Mouse (Mus musculus): Measurements from ENCODE around the gene Bap1. TPM values are rescaled to one million over a fixed set of nuclear protein-coding genes. Genes with fewer than 3 reads are reported as not detected.
A peak's percentile ranks its signal among the peaks of the same experiment; 100 is the strongest.

The Bap1 gene
- polyA plus RNA-seq, 1 experiment from 2014 or later = 93.9 TPM

GRCm38 (mm10) chr14:31230442-31230841 is 20.8 kb upstream of the Bap1 start:
- H3K4me1 ChIP-seq (ENCODE audit: control insufficient read depth, insufficient read depth, low read length) = no peaks in the 10 kb centered on the region
- H3K36me3 ChIP-seq (ENCODE audit: control insufficient read depth, insufficient read depth, low read length) = no peaks in the 10 kb centered on the region
- no peaks in the 10 kb centered on the region for H3K9me3 ChIP-seq (replicated peaks; ENCODE audit: control insufficient read depth, low read length)
- 73% methylated on average over 8 of the region's 8 CpGs for WGBS
- ATAC-seq = no peak
- no peak overlapping the region for H3K27ac ChIP-seq (ENCODE audit: low read depth, low read length)
- H3K4me3 ChIP-seq (ENCODE audit: low read depth, low read length) = no peak overlapping the region
- no peaks in the 10 kb centered on the region for H3K27me3 ChIP-seq (replicated peaks; ENCODE audit: control insufficient read depth, insufficient read depth, low read length)
- no peak overlapping the region for H3K9ac ChIP-seq (ENCODE audit: low read length)
- no peak for DNase-seq (ENCODE audit: low spot score)
- no peak overlapping the region for H3K4me2 ChIP-seq (ENCODE audit: low read length)

- Histone ChIP-seq H3K27me3 (replicated peaks; ENCODE audit: control insufficient read depth, insufficient read depth, low read length) (no peaks in the 10 kb centered on the region), H3K4me1 (ENCODE audit: control insufficient read depth, insufficient read depth, low read length) (no peaks in the 10 kb centered on the region), H3K36me3 (ENCODE audit: control insufficient read depth, insufficient read depth, low read length) (no peaks in the 10 kb centered on the region), H3K9ac (ENCODE audit: low read length) (no peak overlapping the region), H3K4me3 (ENCODE audit: low read depth, low read length) (no peak overlapping the region), H3K4me2 (ENCODE audit: low read length) (no peak overlapping the region), H3K9me3 (replicated peaks; ENCODE audit: control insufficient read depth, low read length) (no peaks in the 10 kb centered on the region), H3K27ac (ENCODE audit: low read depth, low read length) (no peak overlapping the region)
- no peak for ATAC-seq
- WGBS = 91% methylated on average over 13 of the region's 13 CpGs
- no peak for DNase-seq (ENCODE audit: low spot score)
These were observed 18.7 kb upstream of the Bap1 start for GRCm38 (mm10) chr14:31232404-31233069.

GRCm38 (mm10) chr14:31233070-31233995 is 17.9 kb upstream of the Bap1 start:
- no peak for DNase-seq (ENCODE audit: low spot score)
- no peaks in the 10 kb centered on the region for H3K27me3 ChIP-seq (replicated peaks; ENCODE audit: control insufficient read depth, insufficient read depth, low read length)
- ATAC-seq = peak; percentile 23; the same call in 1 of the 2 replicates

GRCm38 (mm10) chr14:31233996-31234591 is 17.2 kb upstream of the Bap1 start:
- H3K27ac ChIP-seq (ENCODE audit: low read depth, low read length) = no peak overlapping the region
- WGBS = 23% methylated on average over 11 of the region's 11 CpGs
- H3K9ac ChIP-seq (ENCODE audit: low read length) = 0 out of 2 replicates have a peak overlapping the region, but pooled peaks have one; percentile 2
- H3K4me3 ChIP-seq (ENCODE audit: low read depth, low read length) = no peak overlapping the region
- no peaks in the 10 kb centered on the region for H3K4me1 ChIP-seq (ENCODE audit: control insufficient read depth, insufficient read depth, low read length)
- DNase-seq (ENCODE audit: low spot score) (peak; percentile 90), ATAC-seq (peak; percentile 69)
- H3K27me3 ChIP-seq (replicated peaks; ENCODE audit: control insufficient read depth, insufficient read depth, low read length) = no peaks in the 10 kb centered on the region
- no peaks in the 10 kb centered on the region for H3K36me3 ChIP-seq (ENCODE audit: control insufficient read depth, insufficient read depth, low read length)
- no peaks in the 10 kb centered on the region for H3K9me3 ChIP-seq (replicated peaks; ENCODE audit: control insufficient read depth, low read length)
- H3K4me2 ChIP-seq (ENCODE audit: low read length) = peak overlapping the region; percentile 5; the same call in 1 of the 2 replicates

More at GRCm38 (mm10) chr14:31233070-31233995, 17.9 kb upstream of the Bap1 start:
- Histone ChIP-seq H3K4me1 (ENCODE audit: control insufficient read depth, insufficient read depth, low read length) (no peaks in the 10 kb centered on the region), H3K4me2 (ENCODE audit: low read length) (no peak overlapping the region), H3K27ac (ENCODE audit: low read depth, low read length) (no peak overlapping the region), H3K36me3 (ENCODE audit: control insufficient read depth, insufficient read depth, low read length) (no peaks in the 10 kb centered on the region), H3K4me3 (ENCODE audit: low read depth, low read length) (no peak overlapping the region), H3K9me3 (replicated peaks; ENCODE audit: control insufficient read depth, low read length) (no peaks in the 10 kb centered on the region), H3K9ac (ENCODE audit: low read length) (no peak overlapping the region)
- WGBS = 88% methylated on average over 14 of the region's 14 CpGs

- no peaks in the 10 kb centered on the region for H3K36me3 ChIP-seq (ENCODE audit: control insufficient read depth, insufficient read depth, low read length)
- H3K4me3 ChIP-seq (ENCODE audit: low read depth, low read length) = no peak overlapping the region
- no peak overlapping the region for H3K9ac ChIP-seq (ENCODE audit: low read length)
- no peaks in the 10 kb centered on the region for H3K9me3 ChIP-seq (replicated peaks; ENCODE audit: control insufficient read depth, low read length)
- no peaks in the 10 kb centered on the region for H3K4me1 ChIP-seq (ENCODE audit: control insufficient read depth, insufficient read depth, low read length)
- DNase-seq (ENCODE audit: low spot score) = no peak
- H3K27ac ChIP-seq (ENCODE audit: low read depth, low read length) = no peak overlapping the region
- no peak for ATAC-seq
- H3K27me3 ChIP-seq (replicated peaks; ENCODE audit: control insufficient read depth, insufficient read depth, low read length) = no peaks in the 10 kb centered on the region
- 87% methylated on average over 7 of the region's 7 CpGs for WGBS
- no peak overlapping the region for H3K4me2 ChIP-seq (ENCODE audit: low read length)
These were observed 14.0 kb upstream of the Bap1 start for GRCm38 (mm10) chr14:31237101-31237882.

- Histone ChIP-seq H3K9ac (ENCODE audit: low read length) (no peak overlapping the region), H3K9me3 (replicated peaks; ENCODE audit: control insufficient read depth, low read length) (no peaks in the 10 kb centered on the region), H3K36me3 (ENCODE audit: control insufficient read depth, insufficient read depth, low read length) (no peaks in the 10 kb centered on the region), H3K4me3 (ENCODE audit: low read depth, low read length) (no peak overlapping the region), H3K27me3 (replicated peaks; ENCODE audit: control insufficient read depth, insufficient read depth, low read length) (no peaks in the 10 kb centered on the region), H3K27ac (ENCODE audit: low read depth, low read length) (no peak overlapping the region), H3K4me2 (ENCODE audit: low read length) (no peak overlapping the region), H3K4me1 (ENCODE audit: control insufficient read depth, insufficient read depth, low read length) (no peaks in the 10 kb centered on the region)
- ATAC-seq (no peak), DNase-seq (ENCODE audit: low spot score) (no peak)
- WGBS = 86% methylated on average over 3 of the region's 3 CpGs
These were observed 10.7 kb upstream of the Bap1 start for GRCm38 (mm10) chr14:31240528-31240927.

- WGBS = 84% methylated on average over 1 of the region's 1 CpGs
- Histone ChIP-seq H3K27ac (ENCODE audit: low read depth, low read length) (no peak overlapping the region), H3K27me3 (replicated peaks; ENCODE audit: control insufficient read depth, insufficient read depth, low read length) (no peaks in the 10 kb centered on the region), H3K9ac (ENCODE audit: low read length) (no peak overlapping the region), H3K4me1 (ENCODE audit: control insufficient read depth, insufficient read depth, low read length) (no peaks in the 10 kb centered on the region), H3K9me3 (replicated peaks; ENCODE audit: control insufficient read depth, low read length) (no peaks in the 10 kb centered on the region), H3K36me3 (ENCODE audit: control insufficient read depth, insufficient read depth, low read length) (no peaks in the 10 kb centered on the region), H3K4me2 (ENCODE audit: low read length) (no peak overlapping the region), H3K4me3 (ENCODE audit: low read depth, low read length) (no peak overlapping the region)
- DNase-seq (ENCODE audit: low spot score) (no peak), ATAC-seq (no peak)
These were observed 6.5 kb upstream of the Bap1 start for GRCm38 (mm10) chr14:31244777-31245176.

GRCm38 (mm10) chr14:31245946-31246345 is 5.3 kb upstream of the Bap1 start:
- no peaks in the 10 kb centered on the region for H3K36me3 ChIP-seq (ENCODE audit: control insufficient read depth, insufficient read depth, low read length)
- no peak overlapping the region for H3K9ac ChIP-seq (ENCODE audit: low read length)
- H3K27ac ChIP-seq (ENCODE audit: low read depth, low read length) = no peak overlapping the region
- no peak for DNase-seq (ENCODE audit: low spot score)
- no peaks in the 10 kb centered on the region for H3K9me3 ChIP-seq (replicated peaks; ENCODE audit: control insufficient read depth, low read length)
- no peak overlapping the region for H3K4me2 ChIP-seq (ENCODE audit: low read length)
- 88% methylated on average over 1 of the region's 1 CpGs for WGBS
- H3K4me1 ChIP-seq (ENCODE audit: control insufficient read depth, insufficient read depth, low read length) = no peaks in the 10 kb centered on the region; the same call in 1 of the 2 replicates
- H3K27me3 ChIP-seq (replicated peaks; ENCODE audit: control insufficient read depth, insufficient read depth, low read length) = no peaks in the 10 kb centered on the region
- ATAC-seq = no peak
- H3K4me3 ChIP-seq (ENCODE audit: low read depth, low read length) = no peak overlapping the region

Measured in forebrain, embryonic 14.5 days (tissue).